Mouse (Mus musculus) heart, postnatal 10 days (tissue): Measurements from ENCODE around the gene Ppp1r15a. TPM values are rescaled to one million over a fixed set of nuclear protein-coding genes. Genes with fewer than 3 reads are reported as not detected.
"Not testable (repeated sequence)": the region's sequence is repeated elsewhere in the genome, so short reads cannot be mapped to it uniquely, and the experiment has no call there.

Source experiments
- DNase-seq, 2 experiments: peaks; one replicate each; pipeline ENCODE4 v3.0.0; 2021
- intact Hi-C: fragments of 180-260 bp; cut with DNase I; formaldehyde crosslinking; loops from one replicate; pipeline ENCODE4 v1.15.1; 2025
- total RNA-seq, 2 experiments: library from RNA; stranded (reverse); gene quantifications; 2 replicates each; pipeline ENCODE4 v1.2.3; 2021

Gene Ppp1r15a
- total RNA-seq, 2 experiments from 2014 or later: 24.5 to 45.4 TPM

GRCm38 (mm10) chr7:45487861-45488292 is 38.2 kb downstream of the Ppp1r15a start:
- no peak for DNase-seq

GRCm38 (mm10) chr7:45486761-45487415 is 39.2 kb downstream of the Ppp1r15a start, which contains the start of gene Gm45808:
Gene Gm45808, minus strand, starts transcription at chr7:45486811.
- DNase-seq: no peak
- intact Hi-C loops: no loop called here

More at GRCm38 (mm10) chr7:45487861-45488292, 38.2 kb downstream of the Ppp1r15a start:
- intact Hi-C loops: no loop called here

GRCm38 (mm10) chr7:45486158-45486557 is 39.9 kb downstream of the Ppp1r15a start:
- no peak for DNase-seq
- intact Hi-C loops: no loop called here

GRCm38 (mm10) chr7:45484985-45485384 is 41.1 kb downstream of the Ppp1r15a start:
- DNase-seq, intact Hi-C loops: not testable (repeated sequence)

GRCm38 (mm10) chr7:45482166-45482565 is 43.9 kb downstream of the Ppp1r15a start:
- intact Hi-C loops: no loop called here
- DNase-seq: no peak

- intact Hi-C loops: no loop called here
These were observed 44.6 kb downstream of the Ppp1r15a start, which contains the start of gene Tulp2 for GRCm38 (mm10) chr7:45481374-45481927. Gene Tulp2, plus strand, starts transcription at chr7:45481877.

GRCm38 (mm10) chr7:45480310-45480709 is 45.8 kb downstream of the Ppp1r15a start:
- DNase-seq, intact Hi-C loops: not testable (repeated sequence)

More at GRCm38 (mm10) chr7:45481374-45481927, 44.6 kb downstream of the Ppp1r15a start, which contains the start of gene Tulp2:
- DNase-seq: peak; percentile 66 to 77

GRCm38 (mm10) chr7:45478774-45479173 is 47.3 kb downstream of the Ppp1r15a start:
- intact Hi-C loops: no loop called here
- no peak for DNase-seq

- DNase-seq: peak; percentile 76 to 82
- intact Hi-C loops: loop anchor here (2.0 kb wide), 2 partner anchors 46 to 84 kb away; no protein-coding TSS in a partner anchor
These were observed 49.1 kb downstream of the Ppp1r15a start for GRCm38 (mm10) chr7:45477003-45477402.

GRCm38 (mm10) chr7:45476453-45476852 is 49.6 kb downstream of the Ppp1r15a start:
- DNase-seq: no peak
- intact Hi-C loops: loop anchor here (2.0 kb wide), 2 partner anchors 46 to 84 kb away; no protein-coding TSS in a partner anchor

- intact Hi-C loops: no loop called here
- DNase-seq: peak in 1 of 2 experiments; percentile 49
These were observed 50.6 kb downstream of the Ppp1r15a start for GRCm38 (mm10) chr7:45475291-45475969.

Other genes starting within 250 kb of the Ppp1r15a start
- not detected for gene Slc6a21, start 248.8 kb downstream of the Ppp1r15a start, total RNA-seq
- gene Trpm4, start 192.5 kb downstream of the Ppp1r15a start, total RNA-seq: 10 to 100 TPM; 21.0 to 26.1 TPM
- 100 to 1,000 TPM; 320 to 351 TPM for gene Hrc, start 191.0 kb downstream of the Ppp1r15a start, total RNA-seq
- under 1 TPM; 0.22 to 0.31 TPM for gene Ppfia3, start 159.2 kb downstream of the Ppp1r15a start, total RNA-seq
- gene Lin7b, start 155.7 kb downstream of the Ppp1r15a start, total RNA-seq: 1 to 10 TPM in 1 of 2 experiments, under 1 TPM in 1; 0.97 to 1.1 TPM
- gene Snrnp70, start 130.5 kb downstream of the Ppp1r15a start, total RNA-seq: 100 to 1,000 TPM; 146 to 161 TPM
- under 1 TPM; 0.41 to 0.79 TPM for gene Kcna7, start 120.6 kb downstream of the Ppp1r15a start, total RNA-seq
- under 1 TPM; 0.22 to 0.26 TPM for gene Ntf5, start 112.6 kb downstream of the Ppp1r15a start, total RNA-seq
- not detected for gene Lhb, start 105.4 kb downstream of the Ppp1r15a start, total RNA-seq
- 10 to 100 TPM; 74.6 to 79.0 TPM for gene Gys1, start 91.4 kb downstream of the Ppp1r15a start, total RNA-seq
- gene Ruvbl2, start 88.2 kb downstream of the Ppp1r15a start, total RNA-seq: 10 to 100 TPM; 30.4 to 30.7 TPM
- 100 to 1,000 TPM; 232 to 268 TPM for gene Ftl1, start 66.4 kb downstream of the Ppp1r15a start, total RNA-seq
- 10 to 100 TPM; 44.5 to 45.8 TPM for gene Bax, start 59.4 kb downstream of the Ppp1r15a start, total RNA-seq
- not detected for gene Tulp2, start 44.4 kb downstream of the Ppp1r15a start, total RNA-seq
- gene Gm45808, start 39.5 kb downstream of the Ppp1r15a start, total RNA-seq: 1 to 10 TPM; 2.2 to 2.5 TPM
- gene Dhdh, start 37.5 kb downstream of the Ppp1r15a start, total RNA-seq: 1 to 10 TPM; 4.7 to 6.0 TPM
- 100 to 1,000 TPM; 144 to 151 TPM for gene Nucb1, start 15.9 kb downstream of the Ppp1r15a start, total RNA-seq
- 1 to 10 TPM; 4.1 to 5.6 TPM for gene Plekha4, start 62 bp upstream of the Ppp1r15a start, total RNA-seq
- under 1 TPM; 0.25 to 0.34 TPM for gene Hsd17b14, start 28.6 kb upstream of the Ppp1r15a start, total RNA-seq
- 10 to 100 TPM; 54.7 to 54.9 TPM for gene Bcat2, start 43.9 kb upstream of the Ppp1r15a start, total RNA-seq
- not detected for gene Fgf21, start 89.2 kb upstream of the Ppp1r15a start, total RNA-seq
- not detected for gene Fut1, start 91.0 kb upstream of the Ppp1r15a start, total RNA-seq
- gene Izumo1, start 95.5 kb upstream of the Ppp1r15a start, total RNA-seq: under 1 TPM; 0.22 to 0.65 TPM
- gene Rasip1, start 101.2 kb upstream of the Ppp1r15a start, total RNA-seq: 10 to 100 TPM; 51.9 to 52.4 TPM
- 1 to 10 TPM; 7.5 to 8.5 TPM for gene Mamstr, start 113.7 kb upstream of the Ppp1r15a start, total RNA-seq
- gene Fut2, start 140.1 kb upstream of the Ppp1r15a start, total RNA-seq: under 1 TPM in 1 of 2 experiments, not detected in 1; 0.38 TPM
- gene Ntn5, start 157.8 kb upstream of the Ppp1r15a start, total RNA-seq: under 1 TPM in 1 of 2 experiments, not detected in 1; 0.15 TPM
- under 1 TPM in 1 of 2 experiments, not detected in 1; 0.22 TPM for gene Sec1, start 168.1 kb upstream of the Ppp1r15a start, total RNA-seq
- gene Car11, start 173.6 kb upstream of the Ppp1r15a start, total RNA-seq: 1 to 10 TPM; 4.2 to 4.6 TPM
- gene Dbp, start 178.8 kb upstream of the Ppp1r15a start, total RNA-seq: 10 to 100 TPM; 22.7 to 29.8 TPM
- gene Rpl18, start 189.2 kb upstream of the Ppp1r15a start, total RNA-seq: 100 to 1,000 TPM; 698 to 700 TPM
- gene Sphk2, start 191.7 kb upstream of the Ppp1r15a start, total RNA-seq: 10 to 100 TPM; 17.4 to 20.1 TPM
- under 1 TPM; 0.10 to 0.12 TPM for gene Fam83e, start 194.9 kb upstream of the Ppp1r15a start, total RNA-seq
- not detected for gene Spaca4, start 199.5 kb upstream of the Ppp1r15a start, total RNA-seq